Mouse (Mus musculus) adrenal gland, postnatal 25 days (tissue): ENCODE data around the gene R3hdml. TPM values are rescaled to one million over a fixed set of nuclear protein-coding genes. Genes with fewer than 3 reads are reported as not detected.

Source experiments
- DNase-seq: peaks from one replicate; pipeline ENCODE4 v3.0.0; 2021; ENCODE audit warnings: mixed read lengths
- total RNA-seq: library from RNA; stranded (reverse); gene quantifications from 2 replicates; pipeline ENCODE4 v1.2.3, GENCODE M21; 2021

R3hdml gene
- total RNA-seq, 1 experiment from 2014 or later, result not detected

DNA sequence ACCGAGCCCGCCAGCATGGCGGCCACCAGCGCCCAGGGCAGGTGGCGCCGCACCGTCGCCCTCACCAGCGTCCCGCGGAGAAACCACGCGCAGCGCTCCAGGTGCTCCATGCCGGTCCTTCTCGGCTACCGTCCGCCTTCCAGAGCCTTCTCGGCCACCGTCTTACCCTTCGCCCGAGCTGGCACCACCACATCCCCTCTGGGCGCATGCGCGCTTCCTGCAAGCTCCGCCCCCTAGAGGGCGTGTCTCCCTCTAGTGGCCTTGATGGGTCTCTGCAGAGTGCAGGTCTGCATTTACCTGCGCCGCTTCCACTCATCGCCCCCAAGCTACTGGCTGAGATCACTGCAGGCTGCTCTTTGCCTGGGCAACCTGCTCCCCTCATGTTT, 19.7 kb upstream of the R3hdml start, which contains the start of gene Fitm2:
TSS of gene Fitm2 (minus strand) at position 164 of the 386 bp plus-strand sequence.
- DNase-seq, result peak; percentile 95

- DNase-seq, result peak; percentile 42
Observed at GRCm38 (mm10) chr2:163480191-163480825, 11.8 kb upstream of the R3hdml start.

- DNase-seq, result no peak
Observed at GRCm38 (mm10) chr2:163481539-163482029, 10.5 kb upstream of the R3hdml start.

- DNase-seq, result no peak
Observed at GRCm38 (mm10) chr2:163487360-163487759, 4.8 kb upstream of the R3hdml start.

DNA sequence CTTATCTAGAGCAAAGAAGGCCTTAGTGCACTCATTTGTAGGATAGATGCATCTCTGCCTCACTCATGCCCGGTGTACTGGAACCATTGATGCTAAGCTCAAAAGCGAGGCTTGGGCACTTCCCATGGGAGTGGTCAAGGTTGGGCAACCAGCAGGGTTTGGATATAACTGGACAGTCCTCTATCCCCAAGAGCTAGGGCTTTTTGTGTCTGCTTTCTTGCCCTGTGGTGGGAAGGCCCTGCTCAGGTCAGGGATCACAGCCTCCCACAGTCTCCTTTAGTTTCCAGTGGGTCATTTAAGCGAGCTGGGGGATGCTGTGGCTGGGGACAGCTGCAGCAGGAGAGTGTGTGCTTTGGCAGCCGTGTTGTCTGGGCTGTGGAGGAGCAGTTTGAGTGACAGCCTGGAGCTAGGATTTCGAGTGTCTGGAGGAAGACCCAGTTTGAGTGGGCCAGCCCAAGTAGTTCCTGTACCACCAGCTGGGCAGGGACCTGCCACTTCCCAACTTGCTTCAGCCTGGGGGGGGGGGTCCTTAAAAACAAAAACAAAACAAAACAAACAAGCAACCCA, 2.3 kb upstream of the R3hdml start:
- no peak for DNase-seq

DNA sequence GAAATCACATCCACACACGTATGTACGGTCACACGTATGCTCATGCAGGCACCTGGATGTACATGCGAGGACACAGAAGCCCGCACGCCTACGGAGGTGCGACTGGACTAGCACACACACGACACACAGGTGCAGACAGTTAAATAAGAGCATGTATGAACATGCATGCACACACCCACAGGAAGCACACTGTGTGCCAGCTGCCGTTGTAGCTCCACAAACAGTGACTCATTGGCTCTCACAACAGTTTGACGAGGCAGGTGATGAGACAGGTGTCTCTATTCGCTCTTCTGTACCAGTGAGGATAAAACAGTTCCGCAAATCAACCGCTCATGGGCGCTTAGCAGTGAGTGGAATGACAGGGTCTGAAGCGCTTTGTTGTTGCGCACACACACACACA, 1.5 kb upstream of the R3hdml start:
- DNase-seq, result no peak

- DNase-seq, result no peak
Observed at GRCm38 (mm10) chr2:163491351-163491750, 767 bp upstream of the R3hdml start.

- DNase-seq, result no peak
Observed at GRCm38 (mm10) chr2:163493031-163493430, 913 bp downstream of the R3hdml start.

DNA sequence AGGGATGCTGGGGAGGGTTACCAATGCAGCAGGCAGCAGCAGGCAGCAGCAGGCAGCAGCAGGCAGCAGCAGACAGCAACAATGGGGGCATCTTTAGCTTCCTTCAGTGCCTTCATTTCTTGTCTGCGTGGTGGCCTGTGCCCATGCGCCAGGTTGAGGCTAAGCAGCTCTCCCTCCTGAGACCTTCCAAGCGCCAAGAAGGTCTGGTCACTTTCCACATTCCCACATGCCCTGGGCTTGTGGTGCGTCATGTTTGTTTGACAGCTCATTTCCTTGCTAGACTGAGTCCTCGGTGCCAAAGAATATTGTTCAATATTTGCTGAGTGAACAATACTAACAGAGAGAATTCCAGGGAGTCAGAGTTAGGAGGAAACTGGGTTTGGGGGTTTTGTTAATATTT, 1.9 kb downstream of the R3hdml start:
- peak; percentile 15 for DNase-seq

GRCm38 (mm10) chr2:163494456-163494855, 2.3 kb downstream of the R3hdml start:
- no peak for DNase-seq

DNA sequence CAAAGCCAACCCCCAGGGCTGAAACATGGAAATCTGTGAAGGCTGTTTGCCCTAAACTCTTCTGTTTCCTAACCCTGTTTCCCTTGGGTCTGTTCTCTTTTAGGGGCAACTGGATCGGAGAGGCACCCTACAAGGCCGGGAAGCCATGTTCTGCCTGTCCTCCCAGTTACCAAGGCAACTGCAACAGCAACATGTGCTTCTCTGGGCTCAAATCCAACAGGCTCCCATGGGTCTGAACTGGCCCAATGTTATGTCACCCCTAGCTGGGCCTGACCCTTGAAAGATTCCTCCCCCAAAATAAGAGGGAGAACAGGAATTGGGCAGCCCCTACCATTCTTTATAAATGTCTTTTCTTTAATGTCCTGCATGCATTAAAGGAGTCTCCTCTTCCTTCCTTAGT, 10.1 kb downstream of the R3hdml start:
- no peak for DNase-seq

DNA sequence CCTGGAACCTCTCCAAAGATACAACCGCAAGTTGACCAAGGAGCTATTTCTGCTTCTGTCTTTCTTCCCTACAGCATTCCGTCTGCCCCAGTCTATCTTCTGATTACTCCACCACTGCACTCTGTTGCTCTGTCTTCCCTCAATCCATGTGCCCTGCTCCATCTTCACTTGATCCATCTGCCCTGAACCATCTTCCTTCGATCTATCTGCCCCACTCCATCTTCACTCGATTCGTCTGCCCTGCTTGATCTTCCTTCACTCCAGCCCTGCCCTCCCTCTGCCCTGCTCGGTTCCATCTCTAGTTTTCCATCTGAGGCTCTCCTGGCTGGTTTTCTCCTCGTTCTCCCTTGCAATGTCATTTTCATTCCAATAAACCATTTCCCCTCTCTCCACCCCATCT, 11.1 kb downstream of the R3hdml start:
- DNase-seq, result no peak

GRCm38 (mm10) chr2:163506300-163507004, 14.3 kb downstream of the R3hdml start, which contains the start of gene Hnf4a:
Gene Hnf4a, plus strand, starts transcription at chr2:163506808.
- DNase-seq, result no peak

DNA sequence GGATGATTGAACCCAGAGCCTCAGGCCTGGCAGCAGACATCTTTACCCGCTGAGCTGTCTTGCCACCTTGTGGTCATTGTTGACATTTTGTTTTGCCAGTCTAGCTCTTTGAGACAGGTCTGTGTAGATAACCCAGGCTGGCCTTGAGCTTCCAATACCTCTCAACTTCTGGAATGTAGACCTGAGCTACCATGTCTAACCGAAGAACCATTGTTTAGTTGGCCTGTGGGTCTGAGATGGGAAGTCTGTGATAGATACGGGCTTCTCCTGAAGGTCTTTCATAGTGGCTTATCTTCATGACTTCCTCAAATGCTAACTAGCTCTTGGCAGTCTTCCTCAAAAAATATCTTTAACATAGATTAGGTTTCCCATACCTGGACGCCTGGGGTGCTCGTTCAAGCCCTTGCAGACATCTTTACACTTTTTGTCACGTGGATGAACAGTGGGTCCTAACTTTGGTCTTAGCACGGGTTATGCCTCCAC, 33.7 kb downstream of the R3hdml start:
- no peak for DNase-seq

DNA sequence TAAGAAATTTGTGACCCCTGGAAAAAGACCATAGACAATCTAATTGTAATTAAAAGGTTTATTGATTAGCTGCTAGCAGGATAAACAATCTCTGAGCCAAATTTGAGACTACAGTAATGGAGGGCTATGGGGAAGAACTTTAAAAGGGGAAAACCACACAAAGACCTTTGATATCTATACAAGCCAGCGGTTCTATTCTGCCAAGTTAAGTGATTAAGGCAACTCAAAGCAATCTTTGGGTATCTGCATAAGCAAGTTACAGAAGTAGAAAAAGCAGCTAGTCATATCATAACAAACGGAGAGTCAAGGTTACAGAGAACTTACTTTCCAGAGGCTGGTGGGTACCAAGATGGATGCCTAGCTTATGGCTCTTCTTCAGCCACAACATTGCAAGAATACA, 35.4 kb downstream of the R3hdml start:
- no peak for DNase-seq

DNA sequence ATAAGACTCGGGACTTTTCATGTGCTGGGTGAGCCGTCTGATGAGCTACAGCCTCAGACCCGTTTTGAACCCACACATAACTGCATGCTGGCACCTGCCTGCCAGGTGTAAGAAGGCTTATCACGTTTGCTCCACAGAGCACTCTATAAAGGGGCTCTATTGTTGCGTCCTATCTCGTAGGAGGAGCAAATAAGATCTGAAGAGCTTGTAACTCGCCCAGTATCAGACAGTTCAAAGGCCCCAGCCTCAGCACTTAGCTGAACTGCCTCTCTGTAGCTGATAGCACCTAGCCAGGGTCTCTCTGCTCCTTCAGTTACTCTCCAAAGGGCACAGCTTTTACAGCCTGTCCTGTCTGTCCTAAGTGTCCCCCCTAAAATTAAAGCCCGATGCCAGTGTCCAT, 38.3 kb downstream of the R3hdml start:
- DNase-seq, result no peak

DNA sequence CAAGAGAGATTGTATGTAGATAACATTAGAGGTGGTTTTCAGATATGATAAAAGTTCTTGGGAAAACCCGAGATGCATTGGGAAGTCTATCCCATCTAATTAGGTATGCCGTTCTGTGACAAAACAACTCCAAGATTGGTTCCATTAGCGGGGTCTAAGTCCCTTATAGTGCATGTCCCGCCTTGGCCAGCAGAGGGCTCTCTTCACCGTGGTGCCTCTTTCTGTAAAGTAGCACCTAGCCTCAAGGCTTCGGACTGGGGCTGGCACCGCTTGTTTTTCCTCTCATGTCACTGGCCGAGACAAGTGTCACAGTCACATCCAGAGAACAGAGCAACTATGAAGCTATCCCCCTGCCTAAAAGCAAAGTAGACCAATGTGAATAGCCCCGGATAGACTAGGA, 39.8 kb downstream of the R3hdml start:
- DNase-seq, result peak; percentile 83

GRCm38 (mm10) chr2:163533226-163533625, 41.1 kb downstream of the R3hdml start:
- no peak for DNase-seq

DNA sequence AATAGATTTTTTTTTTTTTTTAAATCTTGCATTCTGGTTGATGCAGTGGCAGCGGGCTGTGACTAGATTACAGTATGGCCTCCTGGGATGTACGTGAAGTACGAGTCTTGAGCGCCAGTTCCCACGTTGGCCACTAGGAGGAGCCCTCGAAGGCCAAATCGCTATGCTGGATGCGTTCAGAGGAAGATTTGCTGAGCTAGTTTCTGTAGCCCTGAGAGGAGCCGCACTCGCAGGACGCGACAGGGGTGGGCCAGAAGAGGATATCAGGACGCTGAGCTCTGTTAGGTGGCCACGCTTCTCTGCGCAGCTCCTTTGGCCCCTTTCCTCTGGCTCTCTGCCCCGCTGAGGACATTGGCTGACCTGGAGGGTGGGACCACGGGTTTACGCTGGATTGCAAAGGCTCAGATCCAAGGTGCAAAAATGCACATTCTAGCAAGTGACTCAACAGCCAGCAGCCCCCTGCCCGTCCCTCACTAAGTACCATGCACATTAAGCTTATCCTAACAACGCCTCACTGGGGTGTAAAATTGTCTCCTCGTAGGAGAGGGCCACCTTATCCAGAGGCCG, 42.9 kb downstream of the R3hdml start:
- DNase-seq, result peak; percentile 88

DNA sequence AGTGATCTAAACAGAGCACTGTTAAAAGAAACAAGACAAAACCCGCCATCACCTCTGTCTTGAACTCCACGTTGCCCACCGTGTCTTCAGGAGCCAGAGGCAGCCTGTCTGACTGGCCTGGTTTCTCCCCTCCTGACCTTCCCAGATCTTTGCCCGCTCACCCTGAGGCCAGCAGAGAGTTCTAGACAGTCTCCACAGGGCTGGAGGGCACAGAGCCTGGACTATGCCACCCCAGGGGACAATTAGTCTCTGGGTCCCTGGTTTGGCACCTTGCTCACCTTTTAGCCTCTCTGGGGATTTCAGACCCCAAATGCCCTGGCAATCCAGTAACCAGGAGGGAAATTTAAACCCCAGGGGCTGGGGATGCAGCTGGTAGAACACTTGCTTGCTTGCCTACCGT, 45.3 kb downstream of the R3hdml start:
- DNase-seq, result no peak

- DNase-seq, result no peak
Observed at GRCm38 (mm10) chr2:163538410-163538809, 46.3 kb downstream of the R3hdml start.

DNA sequence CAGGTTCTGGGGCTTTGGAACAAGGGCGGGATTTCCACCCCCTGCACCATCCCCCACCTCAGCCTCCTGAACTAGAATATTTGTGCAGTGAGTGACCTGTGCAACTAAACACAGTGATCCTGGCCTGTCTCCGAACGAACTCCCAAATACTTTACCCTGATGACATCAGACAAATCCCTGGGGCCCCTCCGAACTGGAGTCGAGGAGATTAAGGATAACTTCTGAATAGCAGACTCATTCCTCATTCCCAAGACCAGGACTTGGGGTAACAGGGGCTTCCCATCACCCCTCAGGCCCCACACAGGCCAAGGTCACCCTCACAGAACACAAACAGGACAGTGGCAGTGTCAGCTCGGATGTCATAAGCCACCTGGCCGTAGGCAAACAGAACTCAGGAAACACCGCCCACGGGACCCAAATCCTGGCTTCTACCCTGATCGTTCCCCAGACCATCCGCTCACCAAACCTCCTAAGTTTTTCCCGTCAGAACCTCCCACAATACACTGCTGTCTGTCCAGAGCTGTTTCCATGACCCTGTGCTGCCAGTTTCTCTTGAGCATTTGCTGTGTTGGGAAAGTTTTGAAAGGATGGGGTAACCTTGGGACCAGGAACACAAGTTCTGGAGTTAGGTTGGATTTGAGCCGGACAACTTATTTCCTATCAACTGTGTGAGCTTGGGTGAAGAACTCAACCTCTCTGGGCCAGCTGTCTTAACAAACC, 47.4 kb downstream of the R3hdml start:
- no peak for DNase-seq
